Mouse (Mus musculus) heart, postnatal 0 days (tissue): ENCODE measurements at regions not wholly inside any gene's neighbourhood (a gene's known extent, or its start where the extent isn't known, plus 50 kb on each side); places are given as distances from the start of the nearest gene placed in this dataset.

Source experiments
- ATAC-seq: fragments of 200-750 bp; cut with Nextera tagmentation; 2 replicates; pipeline ENCODE4 v1.8.0; 2017; ENCODE audit warnings: low read depth, moderate number of reproducible peaks, moderate library complexity; ENCODE audit not compliant: insufficient read depth
- DNase-seq: peaks from one replicate; pipeline ENCODE4 v3.0.0-alpha.2; 2016; ENCODE audit warnings: low spot score
- H3K27ac ChIP-seq: fragments of 300-500 bp; sonication (generic); 2 replicates; pipeline ENCODE4 v1.5.1; 2014; ENCODE audit warnings: low read depth, mild to moderate bottlenecking
- H3K27me3 ChIP-seq: fragments of 300-500 bp; sonication (generic); 2 replicates; pipeline ENCODE4 v1.6.1; 2014; ENCODE audit warnings: low read length, mixed read lengths; ENCODE audit not compliant: control insufficient read depth, insufficient read depth
- H3K36me3 ChIP-seq: fragments of 300-500 bp; sonication (generic); replicated peaks from 2 replicates; pipeline ENCODE4 v1.6.1; 2014; ENCODE audit warnings: low read length, mixed read lengths; ENCODE audit not compliant: control insufficient read depth, insufficient read depth
- H3K4me1 ChIP-seq: fragments of 300-500 bp; sonication (generic); 2 replicates; pipeline ENCODE4 v1.6.1; 2014; ENCODE audit warnings: antibody characterized with exemption; ENCODE audit not compliant: control insufficient read depth, insufficient read depth
- H3K4me2 ChIP-seq: fragments of 300-500 bp; sonication (generic); 2 replicates; pipeline ENCODE4 v1.6.1; 2014; ENCODE audit warnings: low read depth, mild to moderate bottlenecking, low read length, moderate library complexity
- H3K4me3 ChIP-seq: fragments of 300-500 bp; sonication (generic); 2 replicates; pipeline ENCODE4 v1.5.1; 2014; ENCODE audit warnings: low read depth, low read length
- H3K9ac ChIP-seq: fragments of 300-500 bp; sonication (generic); replicated peaks from 2 replicates; pipeline ENCODE4 v1.6.1; 2014; ENCODE audit warnings: low read depth, low read length, mixed read lengths
- H3K9me3 ChIP-seq: fragments of 300-500 bp; sonication (generic); replicated peaks from 2 replicates; pipeline ENCODE4 v1.6.1; 2016; ENCODE audit warnings: low read length; ENCODE audit not compliant: control insufficient read depth
- CTCF ChIP-seq: IDR thresholded peaks from 2 replicates; pipeline ENCODE4 v1.5.1; 2016; ENCODE audit warnings: antibody characterized with exemption, control low read depth, low read depth
- EP300 ChIP-seq: IDR thresholded peaks from 2 replicates; pipeline ENCODE4 v1.6.1; 2016; ENCODE audit warnings: antibody characterized with exemption, low read depth
- WGBS: fragments of 180-500 bp; shearing (Covaris S2); extraction: QIAGEN DNeasy Blood & Tissue Kit; methylation state at CpG from one replicate; pipeline ENCODE4 v1.1.7; 2014; 5-methylcytosine and 5-hydroxymethylcytosine counted together

GRCm38 (mm10) chr12:55939281-55940142 lies 103.4 kb downstream of the Brms1l start:
- Histone ChIP-seq H3K4me3 (no peak overlapping the region), H3K36me3 (no peaks in the 10 kb centered on the region), H3K9ac (no peak overlapping the region), H3K4me2 (no peak overlapping the region), H3K27ac (no peak overlapping the region), H3K27me3 (no peaks in the 10 kb centered on the region), H3K4me1 (no peaks in the 10 kb centered on the region), H3K9me3 (no peaks in the 10 kb centered on the region)
- TF ChIP-seq EP300, result no peak
- TF ChIP-seq CTCF, result no peak
- ATAC-seq (no peak), DNase-seq (no peak)
- WGBS, result 66% methylated on average over 10 of the region's 10 CpGs

DNA sequence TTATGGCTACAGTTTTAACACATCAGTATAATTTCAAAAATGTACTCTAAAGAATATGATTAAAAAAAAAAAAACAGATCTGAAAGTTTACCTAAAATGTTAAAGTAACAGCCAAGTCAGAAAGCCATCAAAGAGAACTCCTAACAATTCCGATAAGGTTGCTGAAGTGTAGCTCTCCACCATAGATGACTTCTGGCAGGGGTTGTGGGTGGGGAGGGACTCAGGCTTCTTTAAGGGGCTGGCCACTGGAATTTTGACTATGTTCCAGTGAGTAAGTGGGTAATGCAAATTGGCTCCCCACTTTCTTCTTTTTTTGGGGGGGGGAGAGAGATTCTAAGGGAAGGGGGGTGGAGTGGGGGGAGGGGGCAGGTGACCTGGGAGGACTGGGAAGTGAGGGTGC lies 98.0 kb downstream of the Brms1l start:
- no peak overlapping the region for H3K4me3 ChIP-seq
- no peak for ATAC-seq
- no peaks in the 10 kb centered on the region for H3K27me3 ChIP-seq
- WGBS, result 30% methylated on average over 1 of the region's 1 CpGs
- no peaks in the 10 kb centered on the region for H3K36me3 ChIP-seq
- TF ChIP-seq CTCF (no peak), EP300 (no peak)
- no peak overlapping the region for H3K4me2 ChIP-seq
- no peak overlapping the region for H3K27ac ChIP-seq
- no peak overlapping the region for H3K9ac ChIP-seq
- no peaks in the 10 kb centered on the region for H3K9me3 ChIP-seq
- DNase-seq, result no peak
- H3K4me1 ChIP-seq, result no peaks in the 10 kb centered on the region

DNA sequence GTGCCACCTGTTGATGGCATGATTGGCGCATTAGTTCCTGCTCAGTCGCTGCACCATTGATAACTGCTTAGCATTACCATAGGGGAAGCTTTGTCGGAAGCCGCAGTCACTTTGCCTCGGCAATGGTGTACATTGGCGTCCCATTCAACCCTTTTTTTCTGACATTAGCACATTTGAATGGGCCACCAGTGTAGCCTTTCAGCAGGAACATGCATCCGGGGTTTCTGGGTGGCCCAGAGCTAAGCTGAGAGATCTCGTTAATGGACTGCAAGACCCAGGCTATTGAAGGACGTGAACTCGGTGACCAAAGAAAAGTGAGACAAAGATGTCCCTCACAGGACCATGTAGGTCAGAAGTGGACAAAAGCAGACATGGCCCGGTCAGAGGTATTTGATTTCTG lies 97.3 kb downstream of the Brms1l start:
- Histone ChIP-seq H3K9ac (no peak overlapping the region), H3K27me3 (no peaks in the 10 kb centered on the region), H3K4me2 (no peak overlapping the region), H3K36me3 (no peaks in the 10 kb centered on the region), H3K4me1 (no peaks in the 10 kb centered on the region), H3K4me3 (no peak overlapping the region), H3K27ac (no peak overlapping the region), H3K9me3 (no peaks in the 10 kb centered on the region)
- ATAC-seq, result no peak
- no peak for TF ChIP-seq CTCF
- 66% methylated on average over 11 of the region's 11 CpGs for WGBS
- DNase-seq, result no peak

DNA sequence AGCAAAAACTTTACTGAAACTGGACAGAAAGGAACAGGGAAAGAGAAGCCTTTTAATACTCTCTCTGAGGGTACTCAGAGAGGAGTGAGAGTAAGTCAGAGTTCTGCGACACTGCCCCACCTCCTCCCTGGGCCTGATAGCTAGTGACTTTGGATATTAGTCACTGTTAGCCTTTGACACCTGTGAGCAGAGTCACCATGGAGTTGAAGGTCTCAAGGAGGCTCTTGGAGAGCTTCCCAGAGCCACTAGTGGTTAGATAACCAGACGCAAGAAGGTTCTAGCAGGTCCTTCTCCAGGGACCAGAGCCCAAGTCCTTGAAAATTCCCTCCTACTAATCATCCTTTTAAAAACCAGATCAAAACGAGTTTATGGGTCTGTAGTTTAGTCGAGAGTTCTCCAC lies 94.3 kb downstream of the Brms1l start:
- H3K4me2 ChIP-seq, result no peak overlapping the region
- no peaks in the 10 kb centered on the region for H3K4me1 ChIP-seq
- no peak overlapping the region for H3K27ac ChIP-seq
- no peak overlapping the region for H3K4me3 ChIP-seq
- no peaks in the 10 kb centered on the region for H3K36me3 ChIP-seq
- DNase-seq, result no peak
- TF ChIP-seq CTCF (no peak), EP300 (no peak)
- WGBS, result 46% methylated on average over 4 of the region's 4 CpGs
- H3K9me3 ChIP-seq, result no peaks in the 10 kb centered on the region
- no peak for ATAC-seq
- no peaks in the 10 kb centered on the region for H3K27me3 ChIP-seq
- no peak overlapping the region for H3K9ac ChIP-seq

- no peaks in the 10 kb centered on the region for H3K27me3 ChIP-seq
- H3K4me3 ChIP-seq, result no peak overlapping the region
- H3K9me3 ChIP-seq, result no peaks in the 10 kb centered on the region
- H3K9ac ChIP-seq, result no peak overlapping the region
- TF ChIP-seq EP300 (no peak), CTCF (no peak)
- DNase-seq (no peak), ATAC-seq (no peak)
- no peaks in the 10 kb centered on the region for H3K4me1 ChIP-seq
- H3K36me3 ChIP-seq, result no peaks in the 10 kb centered on the region
- H3K4me2 ChIP-seq, result no peak overlapping the region
- H3K27ac ChIP-seq, result no peak overlapping the region
- WGBS, result 88% methylated on average over 1 of the region's 1 CpGs
Observed at GRCm38 (mm10) chr12:55926974-55927321, 90.8 kb downstream of the Brms1l start.

- Histone ChIP-seq H3K27me3 (no peaks in the 10 kb centered on the region), H3K36me3 (no peaks in the 10 kb centered on the region), H3K4me3 (no peak overlapping the region), H3K9ac (no peak overlapping the region), H3K4me2 (no peak overlapping the region), H3K27ac (no peak overlapping the region), H3K9me3 (no peaks in the 10 kb centered on the region), H3K4me1 (no peaks in the 10 kb centered on the region)
- 82% methylated on average over 2 of the region's 2 CpGs for WGBS
- DNase-seq, result no peak
- TF ChIP-seq EP300, result no peak
- no peak for TF ChIP-seq CTCF
- no peak for ATAC-seq
Observed at GRCm38 (mm10) chr12:55926276-55926973, 90.3 kb downstream of the Brms1l start.
